Mouse (Mus musculus): ENCODE data around the gene Slc17a9. TPM values are rescaled to one million over a fixed set of nuclear protein-coding genes. Genes with fewer than 3 reads are reported as not detected.
A peak's percentile ranks its signal among the peaks of the same experiment; 100 is the strongest.

Gene Slc17a9
- polyA plus RNA-seq, 1 experiment from 2014 or later = not detected

DNA sequence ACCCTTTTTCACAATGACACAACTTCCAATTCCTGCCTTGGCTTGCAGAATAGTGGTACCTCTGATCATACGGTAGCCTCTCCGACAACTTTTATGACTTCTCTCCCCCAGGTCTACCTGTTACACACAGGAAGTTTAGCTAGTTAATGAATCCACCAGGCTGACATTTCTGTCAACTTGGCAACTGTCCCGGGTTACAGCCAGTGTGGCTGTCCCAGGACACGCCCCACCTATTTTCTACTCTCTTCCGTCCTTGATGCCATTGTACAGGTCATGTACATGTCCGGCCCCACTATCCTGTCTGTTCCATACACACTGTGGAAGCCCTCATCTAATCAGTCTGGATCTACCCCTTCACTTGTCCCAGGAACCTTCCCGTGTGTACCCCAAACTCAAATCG, 20.5 kb upstream of the Slc17a9 start:
- no peak overlapping the region for H3K4me2 ChIP-seq (ENCODE audit: low read depth, low read length)
- H3K4me1 ChIP-seq (ENCODE audit: control insufficient read depth, insufficient read depth, low read length) = peaks cover 3% of the 10 kb centered on the region
- no peak overlapping the region for H3K27ac ChIP-seq (replicated peaks; ENCODE audit: low read depth, low read length)
- no peaks in the 10 kb centered on the region for H3K36me3 ChIP-seq (replicated peaks; ENCODE audit: control insufficient read depth, insufficient read depth, low read depth, low read length)
- DNase-seq (ENCODE audit: low spot score) (no peak), ATAC-seq (replicated peaks; ENCODE audit: insufficient number of reproducible peaks, low FRiP score, low TSS enrichment, low read depth) (no peak)
- no peaks in the 10 kb centered on the region for H3K9me3 ChIP-seq (replicated peaks; ENCODE audit: control insufficient read depth, low read length)
- H3K27me3 ChIP-seq (ENCODE audit: control insufficient read depth, insufficient read depth, low read length) = no peaks in the 10 kb centered on the region
- H3K4me3 ChIP-seq (ENCODE audit: low read depth, low read length) = no peak overlapping the region
- no peak overlapping the region for H3K9ac ChIP-seq (replicated peaks; ENCODE audit: low read length)
- WGBS = 91% methylated on average over 8 of the region's 8 CpGs

DNA sequence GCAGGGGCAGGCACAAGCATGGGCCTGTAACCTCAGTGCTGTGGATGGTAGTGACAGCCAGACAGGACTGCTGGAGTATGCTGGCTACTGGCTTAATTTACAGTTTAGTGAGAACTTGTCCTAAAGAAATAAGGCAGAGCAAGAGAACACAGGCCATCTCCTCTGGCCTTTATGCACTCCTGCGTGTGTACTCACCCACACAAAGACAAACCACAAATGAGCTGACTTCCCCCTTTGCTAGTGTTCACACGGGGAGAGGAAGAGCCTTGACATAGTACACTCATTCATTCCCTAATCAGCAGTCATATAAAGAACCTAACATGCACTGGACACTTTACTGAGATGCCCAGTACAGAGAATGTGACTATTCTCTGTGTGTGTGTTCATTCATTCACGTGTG, 20.0 kb upstream of the Slc17a9 start:
- Histone ChIP-seq H3K27me3 (ENCODE audit: control insufficient read depth, insufficient read depth, low read length) (no peaks in the 10 kb centered on the region), H3K4me3 (ENCODE audit: low read depth, low read length) (no peak overlapping the region), H3K9ac (replicated peaks; ENCODE audit: low read length) (no peak overlapping the region), H3K4me2 (ENCODE audit: low read depth, low read length) (no peak overlapping the region), H3K27ac (replicated peaks; ENCODE audit: low read depth, low read length) (no peak overlapping the region), H3K4me1 (ENCODE audit: control insufficient read depth, insufficient read depth, low read length) (no peaks in the 10 kb centered on the region; the same call in 1 of the 2 replicates), H3K36me3 (replicated peaks; ENCODE audit: control insufficient read depth, insufficient read depth, low read depth, low read length) (no peaks in the 10 kb centered on the region), H3K9me3 (replicated peaks; ENCODE audit: control insufficient read depth, low read length) (no peaks in the 10 kb centered on the region)
- DNase-seq (ENCODE audit: low spot score) (no peak), ATAC-seq (replicated peaks; ENCODE audit: insufficient number of reproducible peaks, low FRiP score, low TSS enrichment, low read depth) (no peak)
- 89% methylated on average over 3 of the region's 3 CpGs for WGBS

DNA sequence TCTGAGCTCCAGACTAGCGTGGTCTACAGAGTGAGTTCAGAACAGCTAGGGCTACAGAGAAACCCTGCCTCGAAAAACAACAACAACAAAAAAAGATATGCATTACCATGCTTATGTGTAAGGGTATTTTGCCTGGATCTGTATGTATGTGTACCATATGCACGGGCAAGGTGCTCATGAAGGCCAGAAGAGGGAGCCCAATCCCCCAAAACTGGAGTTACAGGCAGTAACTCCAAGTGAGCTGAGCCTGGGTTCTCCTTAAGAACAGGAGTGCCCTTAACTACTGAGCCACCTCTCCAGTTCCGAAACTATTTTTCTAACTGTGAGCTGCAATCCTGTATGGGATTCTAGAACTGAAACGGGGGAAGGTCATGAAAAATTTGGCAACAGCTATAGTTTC, 19.1 kb upstream of the Slc17a9 start:
- 89% methylated on average over 5 of the region's 5 CpGs for WGBS
- Histone ChIP-seq H3K27ac (replicated peaks; ENCODE audit: low read depth, low read length) (no peak overlapping the region), H3K9me3 (replicated peaks; ENCODE audit: control insufficient read depth, low read length) (no peaks in the 10 kb centered on the region), H3K27me3 (ENCODE audit: control insufficient read depth, insufficient read depth, low read length) (no peaks in the 10 kb centered on the region), H3K36me3 (replicated peaks; ENCODE audit: control insufficient read depth, insufficient read depth, low read depth, low read length) (no peaks in the 10 kb centered on the region), H3K4me1 (ENCODE audit: control insufficient read depth, insufficient read depth, low read length) (peaks cover under 1% of the 10 kb centered on the region; the same call in 1 of the 2 replicates), H3K4me2 (ENCODE audit: low read depth, low read length) (no peak overlapping the region), H3K4me3 (ENCODE audit: low read depth, low read length) (no peak overlapping the region), H3K9ac (replicated peaks; ENCODE audit: low read length) (no peak overlapping the region)
- ATAC-seq (replicated peaks; ENCODE audit: insufficient number of reproducible peaks, low FRiP score, low TSS enrichment, low read depth) = no peak
- no peak for DNase-seq (ENCODE audit: low spot score)

DNA sequence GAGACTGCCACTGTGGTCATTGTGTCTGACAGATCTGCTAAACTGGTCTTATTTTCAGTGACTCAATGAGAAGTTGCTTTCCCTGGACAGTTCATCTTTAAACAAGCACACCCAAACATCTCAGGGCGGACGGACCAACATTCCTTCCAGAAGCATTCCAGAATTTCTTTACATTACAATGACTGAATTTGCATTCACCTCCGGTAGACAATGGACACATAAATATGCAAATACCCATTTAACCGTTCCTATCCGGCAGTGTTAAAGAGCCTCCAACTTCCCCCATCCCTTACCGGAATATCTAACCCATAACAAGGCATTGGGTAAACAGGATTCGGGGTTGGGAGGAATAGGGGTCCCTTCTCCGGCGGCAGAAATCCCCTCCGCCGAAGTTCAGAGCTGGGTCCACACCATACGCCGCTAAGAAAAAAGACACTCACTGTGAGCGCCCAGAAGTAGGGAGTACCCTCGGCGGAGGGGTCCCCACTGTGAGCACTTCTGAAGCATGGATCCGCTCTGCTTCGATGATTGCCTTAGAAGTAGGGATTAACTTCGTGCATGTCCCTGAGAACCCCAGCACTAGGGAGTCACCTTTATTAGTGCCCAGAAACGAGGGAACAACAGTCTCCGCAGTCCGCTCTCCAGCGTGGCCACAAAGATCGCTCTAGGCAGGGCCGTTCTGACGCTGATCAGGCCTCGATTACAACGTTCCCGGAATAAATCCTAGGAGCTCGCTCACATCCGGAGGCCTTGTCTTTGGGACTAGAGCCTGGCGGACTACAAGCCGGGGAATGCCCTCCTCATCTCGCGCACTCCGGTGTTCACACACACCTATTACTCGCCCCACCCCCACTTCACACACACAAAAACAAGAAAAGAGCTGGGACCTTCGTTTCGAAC, 15.8 kb upstream of the Slc17a9 start:
- Histone ChIP-seq H3K9me3 (replicated peaks; ENCODE audit: control insufficient read depth, low read length) (no peaks in the 10 kb centered on the region), H3K4me2 (ENCODE audit: low read depth, low read length) (peak overlapping the region; percentile 73), H3K4me1 (ENCODE audit: control insufficient read depth, insufficient read depth, low read length) (peaks cover 6% of the 10 kb centered on the region), H3K27me3 (ENCODE audit: control insufficient read depth, insufficient read depth, low read length) (no peaks in the 10 kb centered on the region), H3K4me3 (ENCODE audit: low read depth, low read length) (peak overlapping the region; percentile 100), H3K9ac (replicated peaks; ENCODE audit: low read length) (peak overlapping the region; percentile 93), H3K27ac (replicated peaks; ENCODE audit: low read depth, low read length) (peak overlapping the region; percentile 60), H3K36me3 (replicated peaks; ENCODE audit: control insufficient read depth, insufficient read depth, low read depth, low read length) (peaks cover 2% of the 10 kb centered on the region; the same call in 1 of the 2 replicates)
- under 1% methylated on average over 39 of the region's 39 CpGs for WGBS
- no peak for DNase-seq (ENCODE audit: low spot score)
- peak; percentile 57; the same call in 1 of the 2 replicates for ATAC-seq (replicated peaks; ENCODE audit: insufficient number of reproducible peaks, low FRiP score, low TSS enrichment, low read depth)

DNA sequence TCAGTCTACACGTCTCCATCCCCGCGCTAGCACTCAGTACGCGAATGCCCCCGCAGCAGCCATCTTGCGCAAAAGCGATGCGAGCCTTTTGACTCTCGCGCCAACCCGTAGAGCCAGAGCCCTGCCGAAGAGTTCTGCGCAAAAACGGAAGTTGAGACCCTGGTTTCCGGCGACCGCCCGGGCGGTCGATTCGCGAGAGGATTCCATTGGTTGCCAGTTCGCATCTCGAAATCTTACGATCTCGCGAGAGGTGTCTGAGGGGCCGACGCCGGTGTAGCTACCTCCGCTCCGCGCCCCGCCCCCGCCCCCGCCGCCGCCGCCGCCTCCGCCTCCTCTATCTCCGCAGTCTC, 15.2 kb upstream of the Slc17a9 start, which contains the start of the genes Dido1 and Gid8:
Gene Dido1, minus strand, starts transcription at position 77 of the 350 bp plus-strand sequence.
Gene Gid8, plus strand, starts transcription at position 195 of the 350 bp plus-strand sequence.
- no peaks in the 10 kb centered on the region for H3K27me3 ChIP-seq (ENCODE audit: control insufficient read depth, insufficient read depth, low read length)
- peak within 1 kb of the TSS; percentile 79 for H3K27ac ChIP-seq (replicated peaks; ENCODE audit: low read depth, low read length)
- H3K9me3 ChIP-seq (replicated peaks; ENCODE audit: control insufficient read depth, low read length) = no peaks in the 10 kb centered on the region
- peak within 1 kb of the TSS; percentile 98 for H3K9ac ChIP-seq (replicated peaks; ENCODE audit: low read length)
- peaks cover 6% of the 10 kb centered on the region for H3K4me1 ChIP-seq (ENCODE audit: control insufficient read depth, insufficient read depth, low read length)
- peak within 1 kb of the TSS; percentile 73 for H3K4me2 ChIP-seq (ENCODE audit: low read depth, low read length)
- ATAC-seq (replicated peaks; ENCODE audit: insufficient number of reproducible peaks, low FRiP score, low TSS enrichment, low read depth) = peak; percentile 90
- under 1% methylated on average over 35 of the region's 43 CpGs for WGBS
- DNase-seq (ENCODE audit: low spot score) = peak; percentile 99
- H3K4me3 ChIP-seq (ENCODE audit: low read depth, low read length) = peak within 1 kb of the TSS; percentile 100
- peaks cover 2% of the 10 kb centered on the region; the same call in 1 of the 2 replicates for H3K36me3 ChIP-seq (replicated peaks; ENCODE audit: control insufficient read depth, insufficient read depth, low read depth, low read length)

DNA sequence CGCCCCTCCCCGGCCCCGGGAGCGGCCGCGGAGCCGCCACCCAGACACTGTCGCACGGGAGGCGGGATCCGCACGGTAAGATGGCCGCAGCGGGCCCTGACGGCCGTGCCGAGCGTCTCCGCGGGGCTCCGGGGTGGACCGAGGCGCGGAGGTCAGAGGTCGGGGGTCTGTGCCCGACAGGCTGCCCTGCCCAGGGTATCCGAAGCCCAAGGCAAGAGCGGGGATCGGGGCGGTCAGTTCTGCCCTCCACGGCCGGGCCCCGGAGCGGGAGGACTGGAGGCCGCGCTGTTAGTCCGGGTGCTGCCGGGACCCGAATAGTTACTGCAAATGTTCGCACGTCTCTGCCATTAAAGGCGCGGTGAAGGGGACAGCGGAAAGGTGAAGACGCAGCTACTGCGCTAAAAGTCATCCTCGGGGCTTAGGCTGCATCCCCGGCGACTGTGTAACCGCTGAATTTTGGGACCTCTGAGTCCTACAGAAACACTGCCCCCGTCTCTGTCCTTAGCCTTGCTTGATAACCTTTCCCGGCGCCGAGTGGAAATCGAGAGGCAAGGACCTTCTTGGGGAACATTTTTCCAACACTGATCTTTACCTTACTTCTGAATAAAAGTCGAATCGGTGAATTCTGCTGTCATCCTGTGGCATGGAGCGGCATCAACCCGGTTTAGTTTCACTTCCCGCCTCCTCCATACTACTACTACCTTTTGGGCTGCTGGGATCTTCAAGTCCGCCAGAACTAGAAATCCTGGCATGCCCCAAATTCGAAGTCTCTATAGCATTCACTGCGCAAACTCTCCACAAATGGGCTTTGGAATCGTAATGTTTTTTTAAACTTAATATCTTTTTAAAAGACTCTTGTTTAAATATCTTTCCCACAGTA, 14.5 kb upstream of the Slc17a9 start:
- H3K4me1 ChIP-seq (ENCODE audit: control insufficient read depth, insufficient read depth, low read length) = peaks cover 6% of the 10 kb centered on the region
- H3K9me3 ChIP-seq (replicated peaks; ENCODE audit: control insufficient read depth, low read length) = no peaks in the 10 kb centered on the region
- peaks cover 2% of the 10 kb centered on the region; the same call in 1 of the 2 replicates for H3K36me3 ChIP-seq (replicated peaks; ENCODE audit: control insufficient read depth, insufficient read depth, low read depth, low read length)
- peak; percentile 70 for ATAC-seq (replicated peaks; ENCODE audit: insufficient number of reproducible peaks, low FRiP score, low TSS enrichment, low read depth)
- H3K4me3 ChIP-seq (ENCODE audit: low read depth, low read length) = peak overlapping the region; percentile 100
- H3K9ac ChIP-seq (replicated peaks; ENCODE audit: low read length) = peak overlapping the region; percentile 98
- H3K27me3 ChIP-seq (ENCODE audit: control insufficient read depth, insufficient read depth, low read length) = no peaks in the 10 kb centered on the region
- no peak for DNase-seq (ENCODE audit: low spot score)
- 3% methylated on average over 56 of the region's 64 CpGs for WGBS
- peak overlapping the region; percentile 79 for H3K27ac ChIP-seq (replicated peaks; ENCODE audit: low read depth, low read length)
- peak overlapping the region; percentile 66 for H3K4me2 ChIP-seq (ENCODE audit: low read depth, low read length)

DNA sequence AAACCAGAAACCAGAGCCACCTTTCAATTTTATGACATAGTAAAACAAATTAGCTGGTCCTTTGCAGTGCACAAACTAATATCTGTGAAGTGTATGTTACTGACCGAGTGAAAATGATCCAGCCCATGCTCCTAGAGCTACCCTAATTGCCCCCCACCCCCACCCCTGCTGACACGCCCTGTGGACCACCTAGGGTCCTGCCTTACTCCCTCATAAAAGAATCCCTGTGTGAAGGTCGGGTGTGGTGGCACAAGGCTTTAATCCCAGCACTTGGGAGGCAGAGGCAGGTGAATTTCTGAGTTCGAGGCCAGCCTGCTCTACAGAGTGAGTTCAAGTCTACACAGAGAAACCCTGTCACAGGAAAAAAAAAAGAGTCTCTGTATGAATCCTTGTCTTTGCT, 13.5 kb upstream of the Slc17a9 start:
- 70% methylated on average over 4 of the region's 4 CpGs for WGBS
- Histone ChIP-seq H3K9me3 (replicated peaks; ENCODE audit: control insufficient read depth, low read length) (no peaks in the 10 kb centered on the region), H3K27ac (replicated peaks; ENCODE audit: low read depth, low read length) (no peak overlapping the region), H3K36me3 (replicated peaks; ENCODE audit: control insufficient read depth, insufficient read depth, low read depth, low read length) (peaks cover 2% of the 10 kb centered on the region; the same call in 1 of the 2 replicates), H3K4me3 (ENCODE audit: low read depth, low read length) (peak overlapping the region; percentile 100), H3K4me2 (ENCODE audit: low read depth, low read length) (peak overlapping the region; percentile 66), H3K9ac (replicated peaks; ENCODE audit: low read length) (no peak overlapping the region; the same call in 1 of the 2 replicates), H3K27me3 (ENCODE audit: control insufficient read depth, insufficient read depth, low read length) (no peaks in the 10 kb centered on the region), H3K4me1 (ENCODE audit: control insufficient read depth, insufficient read depth, low read length) (peaks cover 6% of the 10 kb centered on the region)
- no peak for DNase-seq (ENCODE audit: low spot score)
- no peak for ATAC-seq (replicated peaks; ENCODE audit: insufficient number of reproducible peaks, low FRiP score, low TSS enrichment, low read depth)

All from embryonic facial prominence, embryonic 11.5 days (tissue).